Mouse (Mus musculus) lung, adult 2 months (tissue): ENCODE data around the gene 2300002M23Rik.

Source experiments
- CTCF ChIP-seq: fragments of 200-500 bp; IDR thresholded peaks from 2 replicates; pipeline ENCODE4 v1.5.1; 2011; ENCODE audit warnings: mild to moderate bottlenecking, low read length, control low read depth; ENCODE audit not compliant: insufficient read depth
- POLR2A ChIP-seq: fragments of 200-500 bp; IDR thresholded peaks from 2 replicates; pipeline ENCODE4 v1.6.1; 2011; ENCODE audit warnings: low read depth, mild to moderate bottlenecking, control low read depth, low read length, borderline replicate concordance; ENCODE audit errors: extremely low read depth

DNA sequence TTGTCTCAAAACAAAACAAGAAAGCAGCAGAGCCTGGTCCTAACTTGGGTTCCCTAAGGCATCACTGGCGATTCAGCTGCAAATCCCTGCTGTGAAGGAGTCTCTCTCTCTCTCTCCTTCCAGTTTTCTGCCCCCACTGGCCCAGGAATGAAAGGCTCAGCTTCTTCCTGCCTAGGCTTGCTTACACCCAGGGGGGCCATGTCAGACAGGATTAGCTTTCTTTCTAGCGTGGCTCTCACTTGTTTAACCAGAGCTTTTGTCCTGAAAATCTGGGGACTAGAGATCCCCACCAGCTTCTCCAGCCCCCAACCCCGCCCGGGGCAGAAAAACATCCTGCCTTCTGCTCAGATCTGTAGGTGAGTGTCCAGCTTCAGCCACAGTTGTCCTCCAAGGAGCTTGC, 21.1 kb downstream of the 2300002M23Rik start:
- TF ChIP-seq CTCF (no peak), POLR2A (no peak)
